Mouse (Mus musculus): Measurements from ENCODE around the gene Arhgef6.

Gene Arhgef6

GRCm38 (mm10) chrX:57306747-57307146 lies 31.8 kb downstream of the Arhgef6 start:
- in situ Hi-C loops (cut with MboI; ENCODE audit: unreplicated experiment in 2 of 2), result no loop called here

GRCm38 (mm10) chrX:57304784-57305287 lies 33.7 kb downstream of the Arhgef6 start:
- in situ Hi-C loops (cut with MboI; ENCODE audit: unreplicated experiment in 2 of 2), result no loop called here

DNA sequence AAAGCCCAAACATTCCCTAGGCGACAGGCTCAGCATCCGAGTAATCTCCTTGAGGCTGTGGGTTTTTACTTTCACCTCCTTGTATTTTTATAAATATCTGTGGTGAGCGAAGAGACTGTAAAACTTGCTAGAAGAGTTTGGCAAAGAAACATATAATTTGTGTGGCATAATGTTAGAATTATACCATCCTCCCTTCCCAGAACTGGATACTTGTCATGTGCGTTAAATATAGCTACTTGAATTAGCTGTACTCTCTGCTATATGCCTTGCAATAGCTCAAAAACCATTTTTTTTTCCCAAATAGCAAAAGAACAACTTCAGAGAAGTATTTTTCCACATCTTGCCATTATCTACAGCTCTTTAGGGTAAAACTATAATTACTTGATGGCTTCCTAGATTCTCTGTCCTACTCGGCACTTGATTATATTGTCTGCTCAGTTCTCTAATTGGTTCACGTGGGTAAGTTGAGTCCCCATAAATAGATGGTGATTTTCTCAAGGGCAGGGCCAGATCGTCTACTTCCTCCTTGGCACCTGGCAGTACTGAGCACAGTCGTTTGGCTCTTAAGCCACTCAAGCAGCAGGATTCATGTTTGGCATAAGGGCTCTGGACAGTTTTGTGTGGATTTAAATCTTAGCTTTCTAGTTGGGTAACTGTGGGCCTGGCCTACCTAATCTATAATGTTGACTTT lies 35.2 kb downstream of the Arhgef6 start:
- in situ Hi-C loops (cut with MboI; ENCODE audit: unreplicated experiment in 2 of 2), result no loop called here

- in situ Hi-C loops (cut with MboI; ENCODE audit: unreplicated experiment in 2 of 2), result loop anchor here in 1 of 2 experiments (25.0 kb wide), 1 partner anchor 88 kb away; the partner anchor contains the start of gene Rbmx
These were observed 39.6 kb downstream of the Arhgef6 start for GRCm38 (mm10) chrX:57298946-57299345.

- in situ Hi-C loops (cut with MboI; ENCODE audit: unreplicated experiment in 2 of 2), result loop anchor here in 1 of 2 experiments (25.0 kb wide), 1 partner anchor 99 kb away; the partner anchor contains the start of gene Rbmx
These were observed 50.1 kb downstream of the Arhgef6 start for GRCm38 (mm10) chrX:57288458-57288857.

DNA sequence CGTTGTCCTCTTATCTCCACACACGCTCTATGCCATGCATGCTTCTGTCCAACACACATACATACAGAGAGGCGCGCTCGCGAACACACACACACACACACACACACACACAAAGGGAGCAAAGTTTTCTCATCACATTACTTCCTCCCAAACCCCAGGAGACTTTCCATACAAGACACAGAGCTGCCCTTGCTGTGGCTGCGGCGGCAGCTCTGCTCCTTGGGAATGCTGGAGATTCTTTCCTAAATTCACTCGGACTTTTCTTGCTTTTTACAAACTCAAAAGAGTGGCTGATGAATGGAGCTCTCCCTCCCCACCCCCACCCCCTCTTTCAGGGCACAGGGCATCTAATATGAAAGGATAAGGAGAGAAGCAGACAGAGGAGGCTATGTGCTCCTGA lies 52.2 kb downstream of the Arhgef6 start:
- in situ Hi-C loops (cut with MboI; ENCODE audit: unreplicated experiment in 2 of 2), result loop anchor here in 1 of 2 experiments (25.0 kb wide), 1 partner anchor 101 kb away; the partner anchor contains the start of gene Rbmx

GRCm38 (mm10) chrX:57282184-57282583 lies 56.3 kb downstream of the Arhgef6 start:
- in situ Hi-C loops (cut with MboI; ENCODE audit: unreplicated experiment in 2 of 2), result loop anchor here in 1 of 2 experiments (25.0 kb wide), 1 partner anchor 105 kb away; the partner anchor contains the start of gene Rbmx

DNA sequence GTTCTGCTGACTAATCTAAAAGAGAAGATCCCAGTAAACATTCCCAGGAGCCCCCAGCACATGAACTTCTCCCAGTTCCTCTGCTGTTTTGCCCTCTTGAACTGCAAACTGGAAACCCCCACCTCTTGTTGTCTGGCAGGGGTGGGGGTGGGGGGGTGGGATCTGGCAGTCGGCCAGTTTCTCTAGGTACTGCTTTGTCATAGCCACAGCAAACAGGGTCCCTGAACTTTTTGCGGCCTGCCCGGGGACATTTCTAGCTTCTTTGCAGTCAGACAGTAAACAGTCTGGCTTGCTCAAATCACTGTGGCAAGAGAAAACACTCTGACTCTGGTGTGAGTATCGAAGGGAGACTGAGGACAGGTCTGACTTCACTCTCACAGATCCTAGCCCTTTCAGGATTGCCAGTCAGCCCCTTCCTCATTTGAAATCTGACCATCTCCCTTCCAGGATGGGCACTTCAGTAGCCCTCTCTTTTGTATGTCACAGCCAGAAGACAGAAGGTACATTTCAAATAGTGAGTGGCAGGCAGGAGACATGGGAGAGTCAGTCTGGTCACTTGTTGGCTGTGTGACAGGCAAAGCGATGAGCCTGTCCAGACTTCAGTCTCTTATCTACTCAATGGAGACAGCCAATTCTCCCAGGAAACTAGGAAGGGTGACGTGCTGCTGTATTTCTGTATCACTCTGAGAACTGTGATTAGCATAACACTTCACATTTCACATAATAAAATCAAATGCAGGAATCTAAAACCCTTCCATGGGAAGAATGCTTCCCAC lies 60.8 kb downstream of the Arhgef6 start:
- in situ Hi-C loops (cut with MboI; ENCODE audit: unreplicated experiment in 2 of 2), result loop anchor here in 1 of 2 experiments (25.0 kb wide), 1 partner anchor 110 kb away; the partner anchor contains the start of gene Rbmx

- in situ Hi-C loops (cut with MboI; ENCODE audit: unreplicated experiment in 2 of 2), result no loop called here
These were observed 75.0 kb downstream of the Arhgef6 start for GRCm38 (mm10) chrX:57263515-57263914.

- in situ Hi-C loops (cut with MboI; ENCODE audit: unreplicated experiment in 2 of 2), result no loop called here
These were observed 77.8 kb downstream of the Arhgef6 start for GRCm38 (mm10) chrX:57260744-57261143.

- in situ Hi-C loops (cut with MboI; ENCODE audit: unreplicated experiment in 2 of 2), result no loop called here
These were observed 85.0 kb downstream of the Arhgef6 start for GRCm38 (mm10) chrX:57253329-57254055.

DNA sequence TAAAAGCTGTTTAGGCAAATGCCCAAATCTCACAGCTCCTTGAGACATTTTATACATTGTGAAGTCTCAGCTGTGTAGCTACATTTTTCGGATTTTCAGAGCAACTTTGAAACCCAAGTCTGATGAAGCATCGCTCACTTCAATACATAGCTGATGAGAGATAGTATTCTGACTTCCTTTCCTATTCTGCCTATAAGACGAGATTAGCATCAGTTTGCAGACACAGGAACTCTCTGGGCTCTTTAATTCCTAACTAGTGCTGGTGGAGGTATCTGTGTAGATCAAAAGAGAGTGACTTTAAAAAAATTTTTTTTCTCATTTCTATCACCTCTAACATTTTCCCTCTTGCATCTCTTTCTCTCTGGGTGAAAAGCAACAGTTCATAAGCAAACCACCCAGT lies 100.0 kb downstream of the Arhgef6 start:
- in situ Hi-C loops (cut with MboI; ENCODE audit: unreplicated experiment in 2 of 2), result no loop called here

DNA sequence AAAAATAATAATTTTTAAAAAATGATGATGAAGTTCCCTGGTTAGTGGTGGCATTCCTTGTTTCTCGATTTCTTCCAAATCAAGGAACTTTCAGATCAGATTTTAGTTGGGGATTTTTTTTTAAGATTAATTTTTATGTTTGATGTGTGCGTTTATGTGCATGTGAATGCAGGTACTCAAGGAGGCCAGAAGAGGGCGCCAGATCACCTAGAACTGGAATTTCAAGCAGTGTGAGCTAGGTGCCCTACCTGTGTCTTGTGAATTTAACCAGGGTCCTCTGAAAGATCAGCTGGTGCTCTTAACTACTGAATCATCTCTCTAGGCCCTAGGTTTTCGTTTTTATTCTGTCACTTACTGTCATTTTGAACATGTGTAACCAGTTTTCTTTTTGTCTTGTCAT lies 102.5 kb downstream of the Arhgef6 start:
- in situ Hi-C loops (cut with MboI; ENCODE audit: unreplicated experiment in 2 of 2), result no loop called here

DNA sequence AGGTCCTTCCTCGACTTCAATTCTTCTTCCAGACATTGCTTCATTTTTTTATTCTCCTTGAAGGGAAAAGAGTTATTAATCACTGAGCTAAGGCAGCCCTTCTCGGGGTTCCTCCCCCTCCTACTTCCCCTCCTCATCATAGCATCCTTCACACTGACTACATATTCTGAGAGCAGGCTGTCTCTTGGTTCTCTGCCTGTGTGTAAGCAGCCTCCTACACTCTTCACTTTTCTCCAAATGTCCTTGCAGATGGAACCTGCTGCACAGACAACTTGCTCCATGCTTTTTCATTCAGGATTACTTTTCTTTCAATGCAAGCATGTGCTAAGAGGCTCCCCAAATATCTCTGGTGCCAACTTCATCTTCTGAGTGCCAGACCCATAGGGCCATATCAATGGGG lies 104.9 kb downstream of the Arhgef6 start:
- in situ Hi-C loops (cut with MboI; ENCODE audit: unreplicated experiment in 2 of 2), result no loop called here

- in situ Hi-C loops (cut with MboI; ENCODE audit: unreplicated experiment in 2 of 2), result no loop called here
These were observed 110.4 kb downstream of the Arhgef6 start for GRCm38 (mm10) chrX:57228178-57228577.

DNA sequence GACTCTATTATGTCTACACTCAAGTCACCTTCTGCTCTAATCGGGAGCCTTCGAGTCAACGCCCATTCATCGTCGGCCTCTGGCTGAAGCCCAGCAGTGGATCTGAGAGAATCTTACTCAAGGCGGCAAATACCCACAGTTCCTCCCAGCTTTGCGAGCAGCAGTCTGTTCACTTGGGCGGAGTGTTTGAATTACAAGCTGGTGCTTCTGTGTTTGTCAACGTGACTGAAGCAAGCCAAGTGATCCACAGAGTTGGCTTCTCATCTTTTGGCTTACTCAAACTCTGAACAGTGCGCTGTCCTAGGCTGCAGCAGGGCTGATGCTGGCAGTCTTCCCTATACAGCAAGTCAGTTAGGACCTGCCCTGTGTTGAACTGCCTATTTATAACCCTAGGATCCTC lies 115.2 kb downstream of the Arhgef6 start:
- in situ Hi-C loops (cut with MboI; ENCODE audit: unreplicated experiment in 2 of 2), result no loop called here

GRCm38 (mm10) chrX:57221881-57222280 lies 116.6 kb downstream of the Arhgef6 start:
- in situ Hi-C loops (cut with MboI; ENCODE audit: unreplicated experiment in 2 of 2), result no loop called here

- in situ Hi-C loops (cut with MboI; ENCODE audit: unreplicated experiment in 2 of 2), result no loop called here
These were observed 119.0 kb downstream of the Arhgef6 start for GRCm38 (mm10) chrX:57219563-57219962.

DNA sequence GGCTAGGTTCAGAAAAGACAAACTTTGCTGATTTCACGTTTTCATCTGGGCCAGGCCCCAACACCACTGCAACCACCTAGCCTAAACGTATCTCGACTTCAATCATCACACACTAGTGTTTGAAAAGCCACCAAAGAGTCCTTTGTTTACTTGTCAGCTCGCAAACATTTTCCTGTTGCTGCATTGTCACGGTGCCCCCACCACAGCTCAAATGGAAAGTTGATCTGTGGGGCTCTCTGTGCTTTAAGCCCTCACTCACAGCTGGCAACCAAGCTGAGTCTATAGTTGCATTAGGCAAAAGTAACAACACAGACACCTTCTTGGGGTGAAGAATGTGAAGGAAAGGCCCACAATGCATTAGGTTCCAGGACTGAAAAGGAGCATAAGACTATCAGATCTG lies 122.3 kb downstream of the Arhgef6 start:
- in situ Hi-C loops (cut with MboI; ENCODE audit: unreplicated experiment in 2 of 2), result no loop called here

DNA sequence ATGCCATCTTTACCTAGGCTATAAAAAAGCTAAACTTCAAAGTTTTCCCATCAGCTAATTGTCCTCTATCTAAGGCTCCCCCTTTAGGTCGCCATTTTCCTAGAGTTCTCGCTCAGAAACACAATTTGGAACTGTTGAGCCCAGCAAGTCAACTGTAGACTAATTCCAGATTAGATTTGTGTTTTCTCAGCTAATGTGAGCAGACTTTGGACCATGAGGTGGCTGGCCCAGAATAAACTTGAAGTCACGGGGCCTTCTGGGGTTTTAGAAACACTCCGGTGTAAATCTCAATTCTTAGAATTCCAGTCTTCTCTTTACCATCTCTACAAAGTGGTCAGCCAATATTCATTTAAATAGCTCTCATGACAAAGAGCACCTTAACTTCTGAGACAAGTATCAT lies 123.0 kb downstream of the Arhgef6 start:
- in situ Hi-C loops (cut with MboI; ENCODE audit: unreplicated experiment in 2 of 2), result no loop called here

GRCm38 (mm10) chrX:57212862-57213261 lies 125.7 kb downstream of the Arhgef6 start:
- in situ Hi-C loops (cut with MboI; ENCODE audit: unreplicated experiment in 2 of 2), result no loop called here

Measured in v-Abl transformed pro-B cells (cell line).